Mouse (Mus musculus) embryonic facial prominence, embryonic 10.5 days (tissue): ENCODE measurements at regions not wholly inside any gene's neighbourhood (a gene's known extent, or its start where the extent isn't known, plus 50 kb on each side); places are given as distances from the start of the nearest gene placed in this dataset.
A peak's percentile ranks its signal among the peaks of the same experiment; 100 is the strongest.
"Not testable (repeated sequence)": the region's sequence is repeated elsewhere in the genome, so short reads cannot be mapped to it uniquely, and the experiment has no call there.

ENCODE experiments used
- DNase-seq: peaks from one replicate; pipeline ENCODE4 v3.0.0-alpha.2; 2017; ENCODE audit warnings: low spot score
- H3K27ac ChIP-seq: fragments of 300-500 bp; sonication (generic); replicated peaks from 2 replicates; pipeline ENCODE4 v1.5.1; 2016; ENCODE audit warnings: mild to moderate bottlenecking
- H3K27me3 ChIP-seq: fragments of 300-500 bp; sonication (generic); replicated peaks from 2 replicates; pipeline ENCODE4 v1.6.1; 2016; ENCODE audit warnings: low read depth, mild to moderate bottlenecking; ENCODE audit not compliant: poor library complexity, severe bottlenecking
- H3K36me3 ChIP-seq: fragments of 300-500 bp; sonication (generic); replicated peaks from 2 replicates; pipeline ENCODE4 v1.6.1; 2016; ENCODE audit warnings: mild to moderate bottlenecking, moderate library complexity
- H3K4me1 ChIP-seq: fragments of 300-500 bp; sonication (generic); 2 replicates; pipeline ENCODE4 v1.6.1; 2016
- H3K4me3 ChIP-seq: fragments of 300-500 bp; sonication (generic); 2 replicates; pipeline ENCODE4 v1.5.1; 2016; ENCODE audit warnings: mild to moderate bottlenecking, moderate library complexity
- H3K9me3 ChIP-seq: fragments of 300-500 bp; sonication (generic); 2 replicates; pipeline ENCODE4 v1.6.1; 2016; ENCODE audit warnings: mild to moderate bottlenecking
- WGBS: fragments of 180-500 bp; shearing (Covaris S2); methylation state at CpG from one replicate; pipeline ENCODE4 v1.1.7; 2016; 5-methylcytosine and 5-hydroxymethylcytosine counted together

- 89% methylated on average over 4 of the region's 4 CpGs for WGBS
- no peak for DNase-seq
These were observed 694.0 kb downstream of the Trib2 start for GRCm38 (mm10) chr12:15122586-15123212.

GRCm38 (mm10) chr12:15115556-15115955 is 701.2 kb downstream of the Trib2 start:
- Histone ChIP-seq H3K9me3 (no peaks in the 10 kb centered on the region), H3K36me3 (no peaks in the 10 kb centered on the region), H3K27me3 (no peaks in the 10 kb centered on the region), H3K4me3 (no peak overlapping the region), H3K27ac (no peak overlapping the region), H3K4me1 (no peaks in the 10 kb centered on the region)
- 84% methylated on average over 3 of the region's 3 CpGs for WGBS
- no peak for DNase-seq

More at GRCm38 (mm10) chr12:15122586-15123212, 694.0 kb downstream of the Trib2 start:
- no peaks in the 10 kb centered on the region for H3K36me3 ChIP-seq
- H3K9me3 ChIP-seq = no peaks in the 10 kb centered on the region
- H3K4me1 ChIP-seq = no peaks in the 10 kb centered on the region
- H3K27ac ChIP-seq = no peak overlapping the region
- H3K4me3 ChIP-seq = no peak overlapping the region
- H3K27me3 ChIP-seq = no peaks in the 10 kb centered on the region

GRCm38 (mm10) chr12:15114793-15115192 is 701.9 kb downstream of the Trib2 start:
- no peaks in the 10 kb centered on the region for H3K4me1 ChIP-seq
- H3K27ac ChIP-seq = no peak overlapping the region
- DNase-seq = no peak
- no peaks in the 10 kb centered on the region for H3K36me3 ChIP-seq
- no peak overlapping the region for H3K4me3 ChIP-seq
- no peaks in the 10 kb centered on the region for H3K9me3 ChIP-seq
- WGBS = 93% methylated on average over 14 of the region's 14 CpGs
- H3K27me3 ChIP-seq = no peaks in the 10 kb centered on the region

- H3K4me3 ChIP-seq = no peak overlapping the region
- no peaks in the 10 kb centered on the region for H3K27me3 ChIP-seq
- 67% methylated on average over 2 of the region's 2 CpGs for WGBS
- no peak for DNase-seq
- no peak overlapping the region for H3K27ac ChIP-seq
- no peaks in the 10 kb centered on the region for H3K9me3 ChIP-seq
- no peaks in the 10 kb centered on the region for H3K4me1 ChIP-seq
- H3K36me3 ChIP-seq = no peaks in the 10 kb centered on the region
These were observed 705.7 kb downstream of the Trib2 start for GRCm38 (mm10) chr12:15111049-15111448.

GRCm38 (mm10) chr12:15104876-15105275 is 711.8 kb downstream of the Trib2 start:
- WGBS = 91% methylated on average over 2 of the region's 2 CpGs
- no peaks in the 10 kb centered on the region for H3K9me3 ChIP-seq
- no peaks in the 10 kb centered on the region for H3K27me3 ChIP-seq
- H3K4me3 ChIP-seq = no peak overlapping the region
- no peak for DNase-seq
- H3K36me3 ChIP-seq = no peaks in the 10 kb centered on the region
- no peak overlapping the region for H3K27ac ChIP-seq
- no peaks in the 10 kb centered on the region for H3K4me1 ChIP-seq

- peak; percentile 11 for DNase-seq
- 0 out of 2 replicates have a peak, but pooled peaks cover 2% of the 10 kb centered on the region for H3K4me1 ChIP-seq
- no peak overlapping the region for H3K4me3 ChIP-seq
- no peak overlapping the region for H3K27ac ChIP-seq
- H3K9me3 ChIP-seq = no peaks in the 10 kb centered on the region
- H3K36me3 ChIP-seq = no peaks in the 10 kb centered on the region
- 72% methylated on average over 2 of the region's 2 CpGs for WGBS
- no peaks in the 10 kb centered on the region for H3K27me3 ChIP-seq
These were observed 738.1 kb downstream of the Trib2 start for GRCm38 (mm10) chr12:15078615-15079014.

- no peaks in the 10 kb centered on the region for H3K9me3 ChIP-seq
- H3K27me3 ChIP-seq = no peaks in the 10 kb centered on the region
- WGBS = 69% methylated on average over 1 of the region's 1 CpGs
These were observed 752.4 kb downstream of the Trib2 start for GRCm38 (mm10) chr12:15064351-15064750.

GRCm38 (mm10) chr12:15051387-15051786 is 765.3 kb downstream of the Trib2 start:
- Histone ChIP-seq H3K36me3 (no peaks in the 10 kb centered on the region), H3K9me3 (no peaks in the 10 kb centered on the region), H3K27ac (no peak overlapping the region), H3K4me1 (no peaks in the 10 kb centered on the region), H3K27me3 (no peaks in the 10 kb centered on the region), H3K4me3 (no peak overlapping the region)
- no peak for DNase-seq
- 94% methylated on average over 5 of the region's 5 CpGs for WGBS

More at GRCm38 (mm10) chr12:15064351-15064750, 752.4 kb downstream of the Trib2 start:
- Histone ChIP-seq H3K27ac (no peak overlapping the region), H3K36me3 (no peaks in the 10 kb centered on the region), H3K4me3 (no peak overlapping the region), H3K4me1 (no peaks in the 10 kb centered on the region)
- no peak for DNase-seq

- WGBS = 84% methylated on average over 2 of the region's 2 CpGs
- H3K9me3 ChIP-seq = no peaks in the 10 kb centered on the region
- no peak for DNase-seq
- H3K36me3 ChIP-seq = no peaks in the 10 kb centered on the region
- no peak overlapping the region for H3K27ac ChIP-seq
- no peaks in the 10 kb centered on the region for H3K27me3 ChIP-seq
- no peak overlapping the region for H3K4me3 ChIP-seq
- no peaks in the 10 kb centered on the region for H3K4me1 ChIP-seq
These were observed 773.5 kb downstream of the Trib2 start for GRCm38 (mm10) chr12:15043264-15043663.

GRCm38 (mm10) chr12:15011091-15011490 is 805.6 kb downstream of the Trib2 start:
- Histone ChIP-seq H3K27me3 (no peaks in the 10 kb centered on the region), H3K9me3 (no peaks in the 10 kb centered on the region)

GRCm38 (mm10) chr12:15002401-15002800 is 814.3 kb downstream of the Trib2 start:
- H3K9me3 ChIP-seq = not testable (repeated sequence)
- 64% methylated on average over 1 of the region's 1 CpGs for WGBS

More at GRCm38 (mm10) chr12:15011091-15011490, 805.6 kb downstream of the Trib2 start:
- H3K27ac ChIP-seq = no peak overlapping the region
- no peaks in the 10 kb centered on the region for H3K36me3 ChIP-seq
- H3K4me3 ChIP-seq = no peak overlapping the region
- H3K4me1 ChIP-seq = no peaks in the 10 kb centered on the region
- DNase-seq = no peak

More at GRCm38 (mm10) chr12:15002401-15002800, 814.3 kb downstream of the Trib2 start:
- not testable (repeated sequence) for H3K4me1 ChIP-seq, H3K27me3 ChIP-seq, H3K27ac ChIP-seq, H3K36me3 ChIP-seq, DNase-seq, H3K4me3 ChIP-seq
